Mouse (Mus musculus): ENCODE measurements around the gene Park7. TPM values are rescaled to one million over a fixed set of nuclear protein-coding genes. Genes with fewer than 3 reads are reported as not detected.

Gene Park7
- polyA plus RNA-seq, 1 experiment from 2014 or later = 380 TPM

- H3K9ac ChIP-seq = no peak overlapping the region
- no peak overlapping the region for H3K4me3 ChIP-seq
- WGBS = 73% methylated on average over 4 of the region's 4 CpGs
- 0 out of 2 replicates have a peak, but pooled peaks cover 3% of the 10 kb centered on the region for H3K27me3 ChIP-seq
- H3K4me1 ChIP-seq (replicated peaks) = peaks cover 18% of the 10 kb centered on the region
- no peak for ATAC-seq (ENCODE audit: low FRiP score)
- H3K4me2 ChIP-seq = no peak overlapping the region
- no peak overlapping the region for H3K27ac ChIP-seq
- no peaks in the 10 kb centered on the region for H3K9me3 ChIP-seq
- no peaks in the 10 kb centered on the region for H3K36me3 ChIP-seq
Measured at GRCm38 (mm10) chr4:150852479-150852878, 61.8 kb downstream of the Park7 start.

GRCm38 (mm10) chr4:150852045-150852444 lies 62.2 kb downstream of the Park7 start:
- no peak for ATAC-seq (ENCODE audit: low FRiP score)
- Histone ChIP-seq H3K4me1 (replicated peaks) (peaks cover 15% of the 10 kb centered on the region), H3K27me3 (0 out of 2 replicates have a peak, but pooled peaks cover 3% of the 10 kb centered on the region), H3K4me2 (no peak overlapping the region), H3K36me3 (no peaks in the 10 kb centered on the region), H3K9ac (no peak overlapping the region), H3K27ac (no peak overlapping the region), H3K9me3 (no peaks in the 10 kb centered on the region), H3K4me3 (no peak overlapping the region)
- WGBS = 56% methylated on average over 8 of the region's 8 CpGs

- H3K27me3 ChIP-seq = 0 out of 2 replicates have a peak, but pooled peaks cover 3% of the 10 kb centered on the region
- no peaks in the 10 kb centered on the region for H3K9me3 ChIP-seq
- no peak overlapping the region for H3K27ac ChIP-seq
- no peak overlapping the region for H3K9ac ChIP-seq
- no peak for ATAC-seq (ENCODE audit: low FRiP score)
- WGBS = 92% methylated on average over 4 of the region's 4 CpGs
- no peak overlapping the region for H3K4me3 ChIP-seq
- H3K4me2 ChIP-seq = no peak overlapping the region
- H3K36me3 ChIP-seq = no peaks in the 10 kb centered on the region
- peaks cover 11% of the 10 kb centered on the region for H3K4me1 ChIP-seq (replicated peaks)
Measured at GRCm38 (mm10) chr4:150850893-150851292, 63.3 kb downstream of the Park7 start.

- Histone ChIP-seq H3K9ac (no peak overlapping the region), H3K27me3 (0 out of 2 replicates have a peak, but pooled peaks cover 3% of the 10 kb centered on the region), H3K27ac (no peak overlapping the region), H3K9me3 (no peaks in the 10 kb centered on the region), H3K4me1 (replicated peaks) (peaks cover 10% of the 10 kb centered on the region), H3K4me3 (no peak overlapping the region), H3K4me2 (no peak overlapping the region), H3K36me3 (no peaks in the 10 kb centered on the region)
- no peak for ATAC-seq (ENCODE audit: low FRiP score)
- WGBS = 68% methylated on average over 10 of the region's 10 CpGs
Measured at GRCm38 (mm10) chr4:150849964-150850363, 64.3 kb downstream of the Park7 start.

Other genes with a start within 250 kb of the Park7 start
- 29.0 and 29.5 TPM in 2 replicates for gene Errfi1, start 60.5 kb downstream of the Park7 start, polyA plus RNA-seq (2015; fragmentation: Nextera tagmentation; extraction: Ambion mirVana)
- 0.22 and 0.38 TPM in 2 replicates for gene Tnfrsf9, start 125 bp upstream of the Park7 start, polyA plus RNA-seq (2015; fragmentation: Nextera tagmentation; extraction: Ambion mirVana)
- not detected in 2 replicates for gene Uts2, start 82.7 kb upstream of the Park7 start, polyA plus RNA-seq (2015; fragmentation: Nextera tagmentation; extraction: Ambion mirVana)
- gene Per3, start 130.2 kb upstream of the Park7 start, polyA plus RNA-seq (2015; fragmentation: Nextera tagmentation; extraction: Ambion mirVana) = 3.7 and 4.2 TPM in 2 replicates
- 59.9 and 61.5 TPM in 2 replicates for gene Vamp3, start 143.5 kb upstream of the Park7 start, polyA plus RNA-seq (2015; fragmentation: Nextera tagmentation; extraction: Ambion mirVana)
- not detected in 2 replicates for gene Gm13090, start 175.1 kb upstream of the Park7 start, polyA plus RNA-seq (2015; fragmentation: Nextera tagmentation; extraction: Ambion mirVana)